Mouse (Mus musculus) cerebral cortex, adult 2 months (tissue): ENCODE results near the gene Tbx6.

Experiments
- WGBS: fragments of 180-500 bp; shearing (Covaris S2); methylation state at CpG from one replicate; pipeline ENCODE4 v1.1.7; 2018; 5-methylcytosine and 5-hydroxymethylcytosine counted together

Tbx6 gene

DNA sequence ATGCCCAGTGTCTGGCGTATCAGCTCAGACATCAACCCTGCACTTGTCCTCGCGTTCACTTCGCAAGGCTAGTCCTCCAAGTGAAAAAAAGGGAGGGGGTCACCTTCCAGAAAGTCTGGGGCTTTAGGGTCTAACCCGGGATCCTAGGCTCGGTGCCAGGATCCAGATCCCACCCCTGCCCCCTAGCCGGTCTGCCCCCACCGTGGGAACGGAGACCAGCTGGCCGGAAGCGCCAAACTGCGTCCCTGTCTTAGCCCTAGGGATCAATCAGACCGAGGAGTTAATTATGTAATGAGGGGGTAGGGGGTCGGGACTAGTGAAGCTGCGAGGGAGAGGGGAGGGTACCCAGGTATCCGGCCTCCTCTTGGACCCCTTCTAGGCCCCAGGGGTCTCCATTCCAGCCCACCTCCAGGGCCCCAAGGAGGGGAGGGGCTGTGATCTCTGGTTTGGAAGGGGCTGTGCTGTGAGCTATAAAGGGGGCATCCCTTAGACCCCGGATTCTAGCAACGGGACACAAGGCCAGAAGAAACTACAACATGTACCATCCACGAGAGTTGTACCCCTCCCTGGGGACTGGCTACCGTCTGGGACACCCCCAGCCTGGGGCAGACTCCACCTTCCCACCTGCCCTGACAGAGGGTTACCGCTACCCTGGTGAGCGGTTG is at the start of gene Tbx6:
Gene Tbx6 (plus strand): TSS at position 513 of the 665 bp plus-strand sequence.
- WGBS = 14% methylated on average over 22 of the region's 22 CpGs

DNA sequence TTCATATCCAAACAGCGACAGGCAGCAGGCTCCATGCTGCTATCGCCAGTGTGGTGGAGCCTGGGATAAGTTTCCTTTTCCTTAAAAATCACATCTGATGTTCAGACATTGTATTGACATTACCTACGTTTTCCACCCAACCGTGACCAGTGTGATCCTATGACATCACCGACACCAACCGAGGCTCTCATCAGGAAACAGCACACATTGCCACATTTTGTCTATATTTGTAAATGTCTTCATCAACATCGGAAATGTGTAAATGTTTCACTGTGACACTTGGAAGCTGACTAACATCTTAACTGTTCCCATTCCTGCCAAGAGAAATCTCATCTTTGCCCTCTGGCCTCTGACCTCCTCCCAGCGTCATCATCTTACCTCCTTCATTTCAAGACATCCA is 45.2 kb upstream of the Tbx6 start:
- WGBS = 69% methylated on average over 8 of the region's 8 CpGs

GRCm38 (mm10) chr7:126739551-126739950 is 41.7 kb upstream of the Tbx6 start:
- WGBS = 51% methylated on average over 17 of the region's 17 CpGs

DNA sequence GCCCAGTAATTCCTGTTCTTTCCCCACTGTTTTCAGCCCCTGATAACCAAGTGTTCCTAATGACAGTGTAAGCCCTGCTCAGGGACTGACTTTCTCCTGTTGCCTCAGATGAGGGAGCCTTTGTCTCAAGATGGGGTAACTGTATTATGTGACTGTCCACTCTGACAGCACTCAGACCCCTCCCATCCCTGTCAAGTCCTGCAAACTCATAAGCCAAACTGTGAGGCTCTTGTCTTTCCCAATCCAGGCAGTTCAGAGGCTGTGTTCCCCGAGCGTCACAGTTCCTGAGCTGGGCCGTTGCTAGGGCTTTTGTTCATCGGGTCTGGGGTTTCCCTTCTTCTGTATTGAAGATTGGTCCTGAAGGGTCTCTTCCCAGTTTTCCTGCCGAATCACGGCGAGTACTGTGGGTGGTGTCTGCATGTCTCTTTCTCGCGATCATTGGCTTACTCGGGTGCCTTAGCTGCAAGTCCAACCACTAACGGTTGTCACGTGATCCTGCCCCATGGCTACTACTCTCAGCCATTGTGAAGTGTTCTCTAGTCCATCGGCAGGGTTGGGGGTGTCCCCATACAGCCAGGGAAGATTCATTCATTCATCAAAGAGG is 41.0 kb upstream of the Tbx6 start:
- 54% methylated on average over 13 of the region's 13 CpGs for WGBS

GRCm38 (mm10) chr7:126740977-126741376 is 40.3 kb upstream of the Tbx6 start:
- 58% methylated on average over 5 of the region's 5 CpGs for WGBS

- 90% methylated on average over 5 of the region's 5 CpGs for WGBS
Measured at GRCm38 (mm10) chr7:126741452-126741851, 39.8 kb upstream of the Tbx6 start.

- WGBS = 74% methylated on average over 13 of the region's 13 CpGs
Measured at GRCm38 (mm10) chr7:126741964-126742482, 39.3 kb upstream of the Tbx6 start.

DNA sequence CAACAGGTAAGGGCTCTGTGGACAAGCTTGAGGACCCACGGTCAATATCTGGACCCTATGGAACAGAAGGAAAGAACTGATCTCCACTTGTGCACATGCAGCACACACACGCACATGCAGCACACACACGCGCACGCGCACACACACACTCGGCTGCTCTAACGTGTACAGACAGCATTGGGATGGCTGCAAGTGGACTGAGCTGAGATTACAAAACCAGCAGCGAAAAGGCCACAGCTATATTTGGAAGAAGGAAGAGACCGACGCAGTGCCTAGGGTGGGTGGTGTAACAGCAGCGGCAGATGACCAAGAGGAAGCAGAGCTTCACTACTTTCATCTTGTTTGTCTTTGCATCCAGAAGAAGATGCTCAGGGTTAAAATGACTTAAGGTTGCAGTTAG is 35.2 kb upstream of the Tbx6 start:
- 67% methylated on average over 12 of the region's 12 CpGs for WGBS

DNA sequence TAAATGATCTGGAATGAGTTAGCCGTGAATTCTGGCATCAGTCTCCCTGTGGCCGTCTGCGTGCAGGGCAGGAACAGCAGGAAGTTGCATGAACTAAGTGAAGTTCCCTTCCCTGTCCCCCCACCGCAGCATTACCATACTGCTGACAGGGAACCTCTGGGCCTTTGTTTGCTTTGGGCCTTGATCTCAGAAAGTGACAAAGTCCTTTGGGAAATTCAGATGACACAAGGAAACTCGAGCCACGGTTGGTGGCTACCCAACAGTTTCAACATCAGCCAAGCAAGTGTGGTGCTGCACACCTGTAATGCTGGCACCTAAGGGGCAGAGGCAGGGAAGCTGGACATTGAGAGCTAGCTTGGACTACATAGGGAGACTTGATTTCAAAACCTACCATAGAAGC is 34.5 kb upstream of the Tbx6 start:
- 47% methylated on average over 6 of the region's 6 CpGs for WGBS

DNA sequence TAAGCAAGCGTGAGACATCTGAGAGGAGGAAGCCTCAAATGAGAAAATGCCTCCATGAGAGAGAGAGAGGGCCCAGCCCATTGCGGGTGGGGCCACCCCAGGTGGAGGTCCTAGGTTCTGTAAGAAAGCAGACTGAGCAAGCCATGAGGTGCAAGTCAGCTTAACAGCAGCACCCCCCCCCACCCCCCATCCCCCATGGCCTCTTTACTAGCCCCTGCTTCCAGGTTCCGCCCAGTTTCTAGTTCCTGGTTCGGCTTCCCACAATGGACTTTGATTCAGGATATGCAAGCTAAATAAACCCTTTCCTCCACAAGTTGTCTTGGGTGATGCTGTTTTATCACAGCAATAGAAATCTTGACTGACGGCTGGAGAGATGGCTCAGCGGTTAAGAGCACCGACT is 32.5 kb upstream of the Tbx6 start:
- 75% methylated on average over 7 of the region's 7 CpGs for WGBS

DNA sequence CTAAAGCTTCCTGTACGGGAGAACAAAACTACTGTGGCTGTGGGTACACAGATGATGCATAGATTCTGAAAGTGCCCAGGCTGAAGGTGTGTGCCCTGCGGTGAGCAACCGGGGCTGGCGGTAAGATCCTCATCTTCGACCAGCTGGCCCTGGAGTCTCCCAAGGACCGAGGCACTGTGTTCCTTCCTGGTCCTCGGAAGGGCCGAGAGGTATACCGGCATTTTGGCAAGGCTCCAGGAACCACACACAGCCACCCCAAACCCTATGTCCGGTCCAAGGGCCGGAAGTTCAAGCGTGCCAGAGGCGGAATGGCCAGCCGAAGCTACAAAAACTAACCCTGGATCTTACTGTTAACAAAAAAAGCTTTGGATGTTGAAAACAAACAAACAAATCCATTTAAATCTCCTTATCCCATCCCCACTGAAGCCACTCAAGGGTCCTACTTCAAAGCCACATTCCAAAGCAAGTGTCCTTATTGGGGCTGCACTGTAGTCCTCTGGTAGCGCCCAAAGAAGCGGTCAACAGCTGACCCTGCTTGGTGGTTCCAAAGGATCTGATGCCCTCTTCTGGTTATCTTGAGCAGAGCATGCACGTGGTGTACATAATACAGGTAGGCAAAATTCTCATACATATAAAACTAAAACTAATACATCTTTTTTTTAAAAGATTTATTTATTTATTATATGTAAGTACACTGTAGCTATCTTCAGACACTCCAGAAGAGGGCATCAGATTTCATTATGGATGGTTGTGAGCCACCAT is 31.5 kb upstream of the Tbx6 start:
- WGBS = 90% methylated on average over 17 of the region's 17 CpGs

DNA sequence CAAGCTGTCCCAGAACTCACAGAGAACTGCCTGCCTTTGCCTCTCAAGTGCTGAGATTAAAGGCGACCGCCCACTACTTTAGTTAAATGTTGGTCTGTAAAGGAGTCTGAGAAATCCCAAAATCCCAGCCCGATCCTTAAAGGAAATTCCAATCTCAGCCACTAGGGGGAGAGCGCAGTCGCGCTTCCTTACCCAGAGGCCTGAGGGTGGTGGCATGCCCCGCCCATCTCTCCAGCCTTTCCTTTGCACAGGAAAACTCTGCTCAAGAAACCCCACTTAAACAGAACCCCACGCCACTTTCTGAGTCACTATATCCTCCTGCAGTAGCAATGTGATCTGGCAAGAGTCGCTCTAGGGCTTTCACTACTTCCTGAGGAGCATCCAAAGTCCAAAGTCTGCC is 26.4 kb upstream of the Tbx6 start:
- 2% methylated on average over 9 of the region's 9 CpGs for WGBS

DNA sequence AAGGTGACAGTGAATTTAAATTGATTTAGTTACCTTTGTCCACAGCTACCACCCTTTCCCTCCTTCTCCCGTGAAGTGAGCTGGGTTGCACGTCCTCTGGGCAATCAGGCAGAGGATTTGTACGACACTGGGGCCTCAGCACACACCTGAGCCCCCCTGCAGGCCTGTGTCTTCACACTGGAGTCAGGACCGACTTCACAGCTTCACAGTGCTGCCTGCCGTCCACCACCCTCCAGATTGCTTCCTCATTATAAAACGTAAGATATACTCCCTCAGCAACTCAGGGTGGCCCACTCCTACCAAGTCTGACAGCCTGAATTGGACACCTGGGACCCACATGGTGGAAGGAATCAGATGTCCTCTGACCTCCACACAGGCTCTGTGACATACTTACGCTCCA is 22.7 kb upstream of the Tbx6 start:
- 78% methylated on average over 7 of the region's 7 CpGs for WGBS

GRCm38 (mm10) chr7:126759050-126759671 is 22.1 kb upstream of the Tbx6 start, which contains the start of gene Mapk3:
Gene Mapk3 (plus strand): TSS chr7:126759601.
- WGBS = 1% methylated on average over 32 of the region's 38 CpGs

GRCm38 (mm10) chr7:126759672-126760390 is 21.5 kb upstream of the Tbx6 start:
- 3% methylated on average over 24 of the region's 24 CpGs for WGBS

GRCm38 (mm10) chr7:126760391-126760802 is 20.9 kb upstream of the Tbx6 start:
- 37% methylated on average over 3 of the region's 3 CpGs for WGBS

DNA sequence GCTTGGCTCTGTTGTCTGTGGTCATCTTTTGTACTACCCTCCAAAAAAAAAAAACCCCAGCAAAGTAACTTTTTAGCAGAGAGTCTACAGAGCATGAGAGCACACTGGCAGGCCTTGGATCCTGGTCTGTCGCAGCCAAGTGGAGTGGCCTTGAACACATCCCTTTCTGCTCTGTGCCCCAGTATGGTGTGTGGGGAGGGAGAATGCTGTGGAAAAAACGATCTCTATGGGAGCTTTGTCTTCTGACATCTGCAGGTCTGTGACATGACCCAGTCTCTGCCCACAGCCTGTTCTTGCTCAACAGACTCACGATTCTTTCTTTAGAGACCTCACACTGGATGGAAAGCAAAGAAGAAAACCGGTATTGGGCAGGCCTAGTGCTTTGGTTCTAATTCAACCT is 20.3 kb upstream of the Tbx6 start:
- WGBS = 29% methylated on average over 4 of the region's 4 CpGs

DNA sequence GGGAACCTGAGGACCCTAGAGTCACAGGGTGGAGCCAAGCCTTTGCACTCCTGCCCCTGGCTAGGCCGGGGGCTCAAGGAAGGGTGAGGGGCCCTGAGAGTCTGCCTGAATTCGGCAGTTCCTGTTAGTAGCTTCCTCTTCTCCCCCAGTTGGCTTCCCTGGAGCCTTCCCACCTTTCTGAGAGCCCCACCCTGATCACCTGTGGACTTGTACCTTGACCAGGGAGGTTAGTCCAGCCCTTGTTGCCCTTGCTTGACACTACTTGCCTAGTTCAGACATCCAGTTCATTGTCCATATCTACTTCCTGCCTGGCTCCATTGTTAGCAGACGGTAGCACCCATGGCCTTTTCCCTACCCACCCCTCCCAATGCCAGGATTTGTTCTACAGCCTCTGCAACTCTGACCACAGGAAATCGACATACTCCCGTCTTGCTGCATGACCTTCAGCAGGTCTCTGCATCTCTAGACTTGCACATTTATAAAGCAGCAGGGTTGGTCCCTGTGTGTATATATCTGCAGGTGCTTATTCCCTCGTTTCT is 19.7 kb upstream of the Tbx6 start:
- WGBS = 48% methylated on average over 6 of the region's 6 CpGs

- 39% methylated on average over 17 of the region's 17 CpGs for WGBS
Measured at GRCm38 (mm10) chr7:126762471-126763008, 18.7 kb upstream of the Tbx6 start.

- WGBS = 66% methylated on average over 9 of the region's 9 CpGs
Measured at GRCm38 (mm10) chr7:126765540-126765939, 15.7 kb upstream of the Tbx6 start.

DNA sequence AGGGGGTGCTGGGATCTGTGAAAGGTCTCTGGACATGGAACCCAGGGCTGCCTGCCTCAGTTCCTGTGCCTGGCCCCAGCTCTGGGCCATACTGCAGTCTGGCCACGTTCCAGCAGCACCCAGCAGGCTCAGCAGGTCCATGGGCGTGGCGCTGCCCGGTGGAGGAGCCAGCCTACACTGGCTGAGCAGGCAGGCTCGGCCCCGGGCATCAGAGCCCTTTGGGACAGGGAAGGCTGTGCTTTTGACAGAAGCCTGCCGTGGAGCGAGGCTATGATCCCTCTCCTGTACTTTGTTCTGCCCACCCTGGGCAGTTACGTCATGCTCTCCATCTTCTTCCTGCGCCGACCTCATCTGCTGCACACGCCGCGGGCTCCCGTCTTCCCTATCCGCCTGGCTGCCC is 15.1 kb upstream of the Tbx6 start, which contains the start of gene Gdpd3:
Gene Gdpd3 (plus strand): TSS at position 134 of the 400 bp plus-strand sequence.
- WGBS = 87% methylated on average over 16 of the region's 16 CpGs
